Mouse (Mus musculus) heart, postnatal 14 days (tissue): ENCODE data around the gene Patj. TPM values are rescaled to one million over a fixed set of nuclear protein-coding genes. Genes with fewer than 3 reads are reported as not detected.

Experiments
- DNase-seq, 2 experiments: peaks; one replicate each; pipeline ENCODE4 v3.0.0; 2021 to 2022
- intact Hi-C: fragments of 180-260 bp; cut with DNase I; formaldehyde crosslinking; loops from one replicate; pipeline ENCODE4 v1.15.1; 2025
- total RNA-seq, 2 experiments: library from RNA; stranded (reverse); gene quantifications; 2 replicates each; pipeline ENCODE4 v1.2.3; 2021

The Patj gene
- total RNA-seq, 2 experiments from 2014 or later = 9.5 to 13.6 TPM

GRCm38 (mm10) chr4:98441248-98441647, 45.7 kb downstream of the Patj start:
- intact Hi-C loops = loop anchor here (5.0 to 10.0 kb wide), 3 partner anchors 426 to 766 kb away; no protein-coding TSS in a partner anchor
- DNase-seq = no peak

DNA sequence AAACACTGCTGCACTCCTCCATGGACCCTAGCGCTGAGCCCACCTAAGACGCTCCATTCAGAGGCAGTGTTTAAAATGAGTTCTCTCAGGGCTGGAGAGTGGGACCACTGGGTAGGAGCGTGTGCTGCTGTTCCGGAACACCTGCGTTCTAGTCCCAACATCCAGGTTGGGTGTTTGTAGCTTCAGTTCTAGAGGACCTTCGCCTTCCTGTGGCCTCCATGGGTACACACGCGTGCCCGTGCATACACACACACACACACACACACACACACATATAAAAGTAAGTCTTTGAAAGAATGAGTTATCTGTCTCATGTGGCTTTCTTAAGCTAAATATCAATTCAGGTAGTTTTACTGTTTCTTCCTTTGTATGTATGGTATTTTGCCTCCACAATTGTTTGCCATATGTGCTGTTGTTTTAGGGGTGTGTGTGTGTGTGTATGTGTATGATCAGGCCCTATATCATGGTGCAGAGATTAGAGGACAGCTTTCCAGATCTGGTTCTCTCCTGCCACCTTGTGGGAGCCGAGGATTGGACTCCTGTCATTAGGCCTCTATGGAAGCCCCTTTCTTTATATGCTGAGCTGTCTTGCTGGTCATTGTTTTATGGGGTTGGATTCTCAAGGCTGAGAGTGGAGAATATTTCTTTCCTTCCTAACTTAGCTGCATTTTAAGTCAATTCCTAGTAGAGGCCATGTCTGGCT, 49.0 kb downstream of the Patj start:
- intact Hi-C loops = loop anchor here (2.0 to 10.0 kb wide), 5 partner anchors 122 to 880 kb away; no protein-coding TSS in a partner anchor
- peak; percentile 61 to 72 for DNase-seq

DNA sequence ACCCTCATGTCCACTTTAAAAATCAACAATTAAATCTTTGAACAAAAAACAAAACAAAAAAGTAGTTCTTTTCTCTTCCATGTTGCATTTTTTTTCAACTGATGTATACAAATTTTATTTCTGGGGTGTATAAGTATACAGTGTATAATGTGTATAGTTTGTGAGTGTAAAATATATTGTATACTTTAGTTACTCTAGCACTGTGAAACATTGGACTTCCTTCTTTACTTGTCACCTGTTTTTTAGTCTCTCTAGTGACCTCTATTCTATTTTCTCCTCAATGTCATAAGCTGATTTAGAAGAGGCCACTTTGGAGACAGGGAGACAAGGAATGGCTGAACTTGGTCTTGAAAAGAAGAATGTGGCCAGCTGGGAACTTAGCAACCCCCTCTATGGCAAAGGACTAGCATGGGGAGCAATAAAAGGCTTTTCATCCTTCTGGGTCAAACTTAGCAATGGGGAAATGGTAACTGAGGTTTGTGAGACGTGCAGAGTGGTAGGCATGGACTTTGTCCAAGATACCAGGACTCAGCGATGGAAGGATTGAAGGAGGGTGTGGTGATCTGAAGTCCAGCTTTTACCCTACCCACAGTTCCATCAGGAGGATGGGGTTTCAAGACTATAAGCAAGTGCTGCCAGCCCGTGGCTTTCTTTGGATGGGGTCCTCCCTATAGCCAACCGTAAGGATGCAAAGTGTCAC, 54.1 kb downstream of the Patj start:
- intact Hi-C loops = loop anchor here (5.0 to 10.0 kb wide), 3 partner anchors 127 to 775 kb away; no protein-coding TSS in a partner anchor
- DNase-seq = no peak

- intact Hi-C loops = no loop called here
- DNase-seq = no peak
Observed at GRCm38 (mm10) chr4:98450308-98450707, 54.7 kb downstream of the Patj start.

- intact Hi-C loops = no loop called here
- DNase-seq = no peak
Observed at GRCm38 (mm10) chr4:98450829-98451228, 55.2 kb downstream of the Patj start.

GRCm38 (mm10) chr4:98451259-98451658, 55.7 kb downstream of the Patj start:
- DNase-seq = no peak
- intact Hi-C loops = no loop called here

DNA sequence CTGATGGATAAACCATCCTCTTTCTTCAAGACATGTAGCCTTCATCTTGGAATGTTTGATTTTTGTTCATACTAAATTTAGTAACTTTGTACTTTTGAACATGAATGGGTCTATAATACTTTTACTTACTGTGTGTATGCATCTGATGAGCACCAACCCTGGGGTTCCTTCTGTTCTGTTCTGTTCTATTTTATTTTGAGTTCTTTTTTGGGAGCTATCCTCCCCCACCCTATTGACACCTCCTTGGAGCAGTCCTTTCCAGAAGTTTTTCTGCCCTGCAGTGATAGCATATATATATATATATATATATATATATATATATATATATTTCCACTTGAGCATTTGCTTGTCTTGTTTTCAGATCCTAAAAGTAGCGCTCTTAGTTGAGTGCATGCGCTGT, 57.1 kb downstream of the Patj start:
- intact Hi-C loops = no loop called here
- no peak for DNase-seq

GRCm38 (mm10) chr4:98453231-98453630, 57.6 kb downstream of the Patj start:
- DNase-seq = no peak

GRCm38 (mm10) chr4:98455352-98455751, 59.8 kb downstream of the Patj start:
- DNase-seq = no peak
- intact Hi-C loops = no loop called here

More at GRCm38 (mm10) chr4:98453231-98453630, 57.6 kb downstream of the Patj start:
- intact Hi-C loops = no loop called here

DNA sequence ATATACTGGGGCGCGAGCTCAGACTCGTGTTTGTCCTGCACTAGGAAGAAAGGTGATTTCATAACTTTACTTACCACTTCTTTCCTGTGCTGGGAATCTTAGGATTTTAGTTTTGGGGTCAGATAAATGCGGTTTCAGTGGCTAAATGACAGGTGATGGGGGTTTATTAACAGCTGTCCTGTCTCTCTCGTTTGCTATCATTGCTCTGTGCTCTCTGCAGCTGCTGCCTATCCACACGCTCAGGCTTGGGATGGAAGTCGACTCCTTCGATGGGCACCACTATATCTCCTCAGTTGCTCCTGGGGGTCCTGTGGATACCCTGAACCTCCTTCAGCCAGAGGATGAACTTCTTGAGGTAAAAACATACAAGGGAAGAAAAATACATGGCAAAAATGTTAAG, 60.3 kb downstream of the Patj start:
- intact Hi-C loops = no loop called here
- DNase-seq = no peak

DNA sequence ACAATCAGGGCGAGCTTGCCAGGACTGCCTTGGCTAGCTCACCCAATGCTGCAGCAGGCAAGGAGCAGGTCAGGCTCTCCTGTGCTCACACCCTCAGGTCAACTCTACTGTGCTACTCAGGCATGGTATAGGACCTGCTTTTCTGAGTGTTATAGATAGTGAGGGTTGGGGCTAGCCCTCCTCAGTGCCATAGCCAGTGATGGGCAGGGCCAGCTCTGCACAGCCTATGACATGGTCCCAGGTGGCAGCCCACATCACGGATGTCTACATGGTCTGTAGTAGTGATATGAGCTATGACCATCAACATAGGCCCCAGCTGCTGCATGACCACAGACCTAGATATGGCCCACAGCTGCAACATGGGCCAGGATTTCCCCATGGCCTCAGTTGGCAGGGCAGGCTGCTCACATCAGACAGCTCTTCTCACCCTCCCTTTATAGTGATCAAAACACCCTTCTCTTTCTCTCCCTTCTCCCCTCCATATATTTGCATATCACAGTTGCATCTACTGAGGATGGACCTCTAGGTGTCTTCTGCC, 66.3 kb downstream of the Patj start:
- intact Hi-C loops = no loop called here
- DNase-seq = no peak

GRCm38 (mm10) chr4:98465476-98465875, 69.9 kb downstream of the Patj start:
- intact Hi-C loops = no loop called here
- DNase-seq = no peak

- no peak for DNase-seq
- intact Hi-C loops = no loop called here
Observed at GRCm38 (mm10) chr4:98465886-98466285, 70.3 kb downstream of the Patj start.

DNA sequence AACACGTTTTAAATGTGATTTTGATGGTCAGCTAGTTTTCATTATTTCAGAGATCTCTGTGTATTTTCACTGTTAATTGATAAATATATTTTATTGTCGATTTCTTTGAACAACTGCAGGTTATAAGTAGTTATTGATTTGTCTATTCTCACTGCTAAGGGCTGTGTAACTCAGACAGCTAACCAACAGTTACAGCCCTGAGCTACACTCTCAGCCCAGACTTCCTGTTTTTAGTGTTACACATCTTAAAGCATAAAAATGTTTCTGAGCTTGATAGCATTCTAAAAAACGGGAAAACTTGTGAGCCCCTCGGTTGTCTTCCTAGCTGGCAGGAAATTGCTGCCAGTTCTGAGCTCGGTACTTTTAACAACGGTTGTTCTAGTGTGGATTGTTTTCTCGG, 75.8 kb downstream of the Patj start:
- DNase-seq = no peak
- intact Hi-C loops = no loop called here

DNA sequence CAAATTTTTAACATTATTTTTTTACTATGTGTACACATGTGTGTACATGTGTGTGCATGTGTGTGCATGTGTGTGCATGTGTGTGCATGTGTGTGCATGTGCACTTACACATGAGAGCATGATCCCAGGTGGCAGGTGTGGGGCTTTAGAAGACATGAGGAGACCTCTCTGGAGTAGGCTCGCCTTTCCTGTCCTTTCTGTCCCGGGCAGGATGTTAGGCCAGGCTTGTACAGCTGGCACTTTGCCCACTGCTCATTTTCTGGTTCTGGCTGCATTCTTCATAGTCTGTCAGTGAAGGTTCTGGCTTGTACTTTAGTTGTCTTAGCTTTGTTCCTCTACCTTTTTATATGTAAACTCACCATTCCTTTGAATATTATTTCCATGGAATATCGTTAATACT, 77.9 kb downstream of the Patj start:
- peak; percentile 23 to 42 for DNase-seq
- intact Hi-C loops = no loop called here

GRCm38 (mm10) chr4:98478005-98478404, 82.4 kb downstream of the Patj start:
- intact Hi-C loops = no loop called here
- no peak for DNase-seq

DNA sequence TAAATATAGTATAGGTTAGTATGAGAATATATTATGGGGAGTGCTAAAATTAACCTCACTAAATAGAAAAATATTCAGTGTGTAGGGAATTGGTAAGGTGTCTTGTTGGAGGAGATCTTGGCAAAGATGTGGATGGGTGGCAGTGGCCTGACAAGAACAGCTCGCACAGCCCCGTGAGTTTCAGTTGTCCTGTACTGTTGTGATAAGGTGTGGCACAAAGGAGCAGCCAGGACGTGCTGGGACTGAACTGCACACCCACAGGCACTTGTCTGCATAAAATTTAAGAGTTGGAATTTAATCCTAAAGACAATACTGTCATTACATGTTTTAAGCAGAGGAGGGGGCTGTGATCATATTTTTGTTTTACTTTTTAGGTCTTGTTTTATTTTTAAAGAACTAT, 90.9 kb downstream of the Patj start:
- intact Hi-C loops = no loop called here
- DNase-seq = no peak

DNA sequence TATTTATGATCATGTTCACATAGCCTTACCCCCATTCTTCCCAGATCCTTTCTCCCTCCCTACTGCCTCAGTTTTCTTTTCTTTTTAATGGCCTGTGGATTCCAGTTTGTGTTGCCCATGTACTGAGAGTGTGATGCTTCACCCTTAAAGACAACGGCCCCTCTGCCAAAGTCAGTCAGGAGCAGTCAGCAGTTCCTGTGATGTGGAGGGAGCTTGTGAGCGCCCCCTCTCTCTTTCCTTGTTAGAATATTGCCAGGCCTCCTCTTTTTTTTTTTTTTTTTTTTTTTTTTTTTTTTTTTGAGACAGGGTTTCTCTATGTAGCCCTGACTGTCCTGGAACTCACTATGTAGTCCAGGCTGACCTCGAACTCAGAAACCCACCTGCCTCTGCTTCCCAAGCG, 91.3 kb downstream of the Patj start:
- DNase-seq = no peak
- intact Hi-C loops = no loop called here

- no peak for DNase-seq
- intact Hi-C loops = no loop called here
Observed at GRCm38 (mm10) chr4:98489386-98489785, 93.8 kb downstream of the Patj start.

DNA sequence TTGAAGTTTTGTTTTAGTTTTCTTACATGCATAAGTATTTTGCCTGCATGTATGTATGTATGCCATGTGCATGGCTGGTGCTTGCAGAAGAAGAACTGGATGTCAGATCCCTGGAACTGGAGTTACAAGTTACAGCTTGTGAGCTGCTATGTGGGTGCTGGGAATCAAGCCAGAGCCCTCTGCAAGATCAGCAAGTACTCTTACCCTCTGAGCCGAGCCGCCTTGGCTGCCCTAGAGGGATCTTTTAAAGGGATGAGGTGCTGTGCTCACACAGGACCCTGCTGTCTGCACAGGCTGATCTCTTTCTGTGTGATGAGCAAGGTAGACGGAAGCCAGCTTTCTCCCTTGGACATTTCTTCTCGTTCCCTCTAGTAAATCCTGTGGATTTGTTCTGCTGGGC, 102.8 kb downstream of the Patj start:
- no peak for DNase-seq
- intact Hi-C loops = no loop called here

- intact Hi-C loops = no loop called here
- no peak for DNase-seq
Observed at GRCm38 (mm10) chr4:98500182-98500581, 104.6 kb downstream of the Patj start.

GRCm38 (mm10) chr4:98500875-98501274, 105.3 kb downstream of the Patj start:
- intact Hi-C loops = no loop called here
- no peak for DNase-seq
